Mouse (Mus musculus): ENCODE results near the gene Otud3. TPM values are rescaled to one million over a fixed set of nuclear protein-coding genes. Genes with fewer than 3 reads are reported as not detected.

Gene Otud3
- 3.1 TPM in 2 replicates for polyA plus RNA-seq (2015; fragmentation: Nextera tagmentation; extraction: Ambion mirVana)

- Histone ChIP-seq H3K9me3 (ENCODE audit: control insufficient read depth, low read length) (peaks cover 2% of the 10 kb centered on the region; the same call in 1 of the 2 replicates), H3K36me3 (ENCODE audit: control insufficient read depth, insufficient read depth, low read length) (peaks cover 2% of the 10 kb centered on the region; the same call in 1 of the 2 replicates), H3K4me3 (ENCODE audit: low read length) (peak within 1 kb of the TSS; percentile 91), H3K27me3 (ENCODE audit: control insufficient read depth, insufficient read depth, low read depth, low read length) (no peaks in the 10 kb centered on the region), H3K27ac (ENCODE audit: low read length) (no peak within 1 kb of the TSS; the same call in 1 of the 2 replicates), H3K4me2 (ENCODE audit: low read depth, low read length) (peak within 1 kb of the TSS; percentile 97), H3K4me1 (replicated peaks; ENCODE audit: control insufficient read depth, insufficient read depth, low read length) (peaks cover 6% of the 10 kb centered on the region), H3K9ac (ENCODE audit: low read length) (peak within 1 kb of the TSS; percentile 90)
- WGBS, result under 1% methylated on average over 39 of the region's 39 CpGs
- ATAC-seq (ENCODE audit: low read depth), result peak; percentile 99
Measured at GRCm38 (mm10) chr4:138913797-138914196, at the start of gene Otud3. Gene Otud3 (minus strand): TSS chr4:138913945.

- H3K4me2 ChIP-seq (ENCODE audit: low read depth, low read length), result no peak overlapping the region
- WGBS, result 70% methylated on average over 5 of the region's 5 CpGs
- H3K9me3 ChIP-seq (ENCODE audit: control insufficient read depth, low read length), result no peaks in the 10 kb centered on the region
- no peaks in the 10 kb centered on the region for H3K27me3 ChIP-seq (ENCODE audit: control insufficient read depth, insufficient read depth, low read depth, low read length)
- no peaks in the 10 kb centered on the region for H3K36me3 ChIP-seq (ENCODE audit: control insufficient read depth, insufficient read depth, low read length)
- peaks cover 2% of the 10 kb centered on the region; the same call in 1 of the 2 replicates for H3K4me1 ChIP-seq (replicated peaks; ENCODE audit: control insufficient read depth, insufficient read depth, low read length)
- H3K9ac ChIP-seq (ENCODE audit: low read length), result no peak overlapping the region
- H3K27ac ChIP-seq (ENCODE audit: low read length), result no peak overlapping the region
- H3K4me3 ChIP-seq (ENCODE audit: low read length), result no peak overlapping the region
- ATAC-seq (ENCODE audit: low read depth), result no peak
Measured at GRCm38 (mm10) chr4:138962719-138963118, 49.0 kb upstream of the Otud3 start.

GRCm38 (mm10) chr4:138959926-138960325 is 46.2 kb upstream of the Otud3 start:
- ATAC-seq (ENCODE audit: low read depth), result no peak
- Histone ChIP-seq H3K4me2 (ENCODE audit: low read depth, low read length) (no peak overlapping the region), H3K9me3 (ENCODE audit: control insufficient read depth, low read length) (no peaks in the 10 kb centered on the region), H3K4me1 (replicated peaks; ENCODE audit: control insufficient read depth, insufficient read depth, low read length) (no peaks in the 10 kb centered on the region), H3K27ac (ENCODE audit: low read length) (no peak overlapping the region), H3K27me3 (ENCODE audit: control insufficient read depth, insufficient read depth, low read depth, low read length) (no peaks in the 10 kb centered on the region), H3K4me3 (ENCODE audit: low read length) (no peak overlapping the region), H3K9ac (ENCODE audit: low read length) (no peak overlapping the region), H3K36me3 (ENCODE audit: control insufficient read depth, insufficient read depth, low read length) (no peaks in the 10 kb centered on the region)
- WGBS, result 62% methylated on average over 7 of the region's 7 CpGs

- Histone ChIP-seq H3K36me3 (ENCODE audit: control insufficient read depth, insufficient read depth, low read length) (no peaks in the 10 kb centered on the region), H3K4me1 (replicated peaks; ENCODE audit: control insufficient read depth, insufficient read depth, low read length) (no peaks in the 10 kb centered on the region), H3K9ac (ENCODE audit: low read length) (no peak overlapping the region), H3K4me2 (ENCODE audit: low read depth, low read length) (no peak overlapping the region), H3K27ac (ENCODE audit: low read length) (no peak overlapping the region), H3K9me3 (ENCODE audit: control insufficient read depth, low read length) (no peaks in the 10 kb centered on the region), H3K27me3 (ENCODE audit: control insufficient read depth, insufficient read depth, low read depth, low read length) (no peaks in the 10 kb centered on the region), H3K4me3 (ENCODE audit: low read length) (no peak overlapping the region)
- ATAC-seq (ENCODE audit: low read depth), result no peak
- 75% methylated on average over 15 of the region's 15 CpGs for WGBS
Measured at GRCm38 (mm10) chr4:138959120-138959519, 45.4 kb upstream of the Otud3 start.

GRCm38 (mm10) chr4:138958612-138959011 is 44.9 kb upstream of the Otud3 start:
- ATAC-seq (ENCODE audit: low read depth), result no peak
- H3K9me3 ChIP-seq (ENCODE audit: control insufficient read depth, low read length), result no peaks in the 10 kb centered on the region
- H3K4me2 ChIP-seq (ENCODE audit: low read depth, low read length), result no peak overlapping the region
- no peak overlapping the region for H3K9ac ChIP-seq (ENCODE audit: low read length)
- H3K27me3 ChIP-seq (ENCODE audit: control insufficient read depth, insufficient read depth, low read depth, low read length), result no peaks in the 10 kb centered on the region
- H3K4me3 ChIP-seq (ENCODE audit: low read length), result no peak overlapping the region
- H3K27ac ChIP-seq (ENCODE audit: low read length), result no peak overlapping the region
- no peaks in the 10 kb centered on the region for H3K4me1 ChIP-seq (replicated peaks; ENCODE audit: control insufficient read depth, insufficient read depth, low read length)
- WGBS, result 83% methylated on average over 9 of the region's 9 CpGs
- no peaks in the 10 kb centered on the region for H3K36me3 ChIP-seq (ENCODE audit: control insufficient read depth, insufficient read depth, low read length)

GRCm38 (mm10) chr4:138948257-138948656 is 34.5 kb upstream of the Otud3 start:
- WGBS, result 82% methylated on average over 2 of the region's 2 CpGs
- Histone ChIP-seq H3K4me1 (replicated peaks; ENCODE audit: control insufficient read depth, insufficient read depth, low read length) (no peaks in the 10 kb centered on the region; the same call in 1 of the 2 replicates), H3K4me2 (ENCODE audit: low read depth, low read length) (no peak overlapping the region), H3K9me3 (ENCODE audit: control insufficient read depth, low read length) (no peaks in the 10 kb centered on the region), H3K36me3 (ENCODE audit: control insufficient read depth, insufficient read depth, low read length) (no peaks in the 10 kb centered on the region), H3K9ac (ENCODE audit: low read length) (no peak overlapping the region), H3K4me3 (ENCODE audit: low read length) (no peak overlapping the region), H3K27ac (ENCODE audit: low read length) (no peak overlapping the region), H3K27me3 (ENCODE audit: control insufficient read depth, insufficient read depth, low read depth, low read length) (no peaks in the 10 kb centered on the region)
- ATAC-seq (ENCODE audit: low read depth), result no peak

GRCm38 (mm10) chr4:138943730-138944129 is 30.0 kb upstream of the Otud3 start:
- Histone ChIP-seq H3K27ac (ENCODE audit: low read length) (no peak overlapping the region), H3K27me3 (ENCODE audit: control insufficient read depth, insufficient read depth, low read depth, low read length) (no peaks in the 10 kb centered on the region), H3K4me1 (replicated peaks; ENCODE audit: control insufficient read depth, insufficient read depth, low read length) (peaks cover 13% of the 10 kb centered on the region), H3K36me3 (ENCODE audit: control insufficient read depth, insufficient read depth, low read length) (no peaks in the 10 kb centered on the region), H3K9me3 (ENCODE audit: control insufficient read depth, low read length) (no peaks in the 10 kb centered on the region), H3K9ac (ENCODE audit: low read length) (no peak overlapping the region), H3K4me3 (ENCODE audit: low read length) (peak overlapping the region; percentile 36), H3K4me2 (ENCODE audit: low read depth, low read length) (peak overlapping the region; percentile 31)
- peak; percentile 47 for ATAC-seq (ENCODE audit: low read depth)
- WGBS, result 29% methylated on average over 15 of the region's 15 CpGs

GRCm38 (mm10) chr4:138941966-138942365 is 28.2 kb upstream of the Otud3 start:
- peak; percentile 36 for ATAC-seq (ENCODE audit: low read depth)
- peaks cover 19% of the 10 kb centered on the region for H3K4me1 ChIP-seq (replicated peaks; ENCODE audit: control insufficient read depth, insufficient read depth, low read length)
- H3K36me3 ChIP-seq (ENCODE audit: control insufficient read depth, insufficient read depth, low read length), result no peaks in the 10 kb centered on the region
- H3K4me3 ChIP-seq (ENCODE audit: low read length), result no peak overlapping the region
- peak overlapping the region; percentile 83 for H3K27ac ChIP-seq (ENCODE audit: low read length)
- no peaks in the 10 kb centered on the region for H3K9me3 ChIP-seq (ENCODE audit: control insufficient read depth, low read length)
- H3K9ac ChIP-seq (ENCODE audit: low read length), result no peak overlapping the region
- WGBS, result 18% methylated on average over 6 of the region's 6 CpGs
- no peaks in the 10 kb centered on the region for H3K27me3 ChIP-seq (ENCODE audit: control insufficient read depth, insufficient read depth, low read depth, low read length)
- H3K4me2 ChIP-seq (ENCODE audit: low read depth, low read length), result no peak overlapping the region

GRCm38 (mm10) chr4:138941401-138941800 is 27.7 kb upstream of the Otud3 start:
- WGBS, result 28% methylated on average over 7 of the region's 7 CpGs
- Histone ChIP-seq H3K4me1 (replicated peaks; ENCODE audit: control insufficient read depth, insufficient read depth, low read length) (peaks cover 19% of the 10 kb centered on the region), H3K27me3 (ENCODE audit: control insufficient read depth, insufficient read depth, low read depth, low read length) (no peaks in the 10 kb centered on the region), H3K9me3 (ENCODE audit: control insufficient read depth, low read length) (no peaks in the 10 kb centered on the region), H3K4me3 (ENCODE audit: low read length) (no peak overlapping the region), H3K4me2 (ENCODE audit: low read depth, low read length) (no peak overlapping the region), H3K36me3 (ENCODE audit: control insufficient read depth, insufficient read depth, low read length) (no peaks in the 10 kb centered on the region), H3K27ac (ENCODE audit: low read length) (peak overlapping the region; percentile 83), H3K9ac (ENCODE audit: low read length) (no peak overlapping the region; the same call in 1 of the 2 replicates)
- no peak for ATAC-seq (ENCODE audit: low read depth)

- peak overlapping the region; percentile 69 for H3K27ac ChIP-seq (ENCODE audit: low read length)
- H3K9ac ChIP-seq (ENCODE audit: low read length), result no peak overlapping the region
- no peak overlapping the region for H3K4me3 ChIP-seq (ENCODE audit: low read length)
- H3K4me1 ChIP-seq (replicated peaks; ENCODE audit: control insufficient read depth, insufficient read depth, low read length), result peaks cover 19% of the 10 kb centered on the region
- H3K27me3 ChIP-seq (ENCODE audit: control insufficient read depth, insufficient read depth, low read depth, low read length), result no peaks in the 10 kb centered on the region
- H3K9me3 ChIP-seq (ENCODE audit: control insufficient read depth, low read length), result no peaks in the 10 kb centered on the region
- ATAC-seq (ENCODE audit: low read depth), result peak; percentile 51
- no peaks in the 10 kb centered on the region for H3K36me3 ChIP-seq (ENCODE audit: control insufficient read depth, insufficient read depth, low read length)
- 35% methylated on average over 4 of the region's 4 CpGs for WGBS
- no peak overlapping the region for H3K4me2 ChIP-seq (ENCODE audit: low read depth, low read length)
Measured at GRCm38 (mm10) chr4:138939481-138939880, 25.7 kb upstream of the Otud3 start.
